Mouse (Mus musculus) spleen, embryonic (tissue): ENCODE measurements around the gene Gfra1.

Experiments used
- CTCF ChIA-PET: fragments of 350-600 bp; sonication (Branson Sonifier 250); formaldehyde crosslinking; loops from one replicate; lab custom pipeline; 2022; lab: Charles Lee

Gfra1 gene

GRCm38 (mm10) chr19:58260934-58261333 is 194.8 kb downstream of the Gfra1 start:
- CTCF ChIA-PET: no interaction called here

GRCm38 (mm10) chr19:58259250-58259649 is 196.5 kb downstream of the Gfra1 start:
- CTCF ChIA-PET: no interaction called here

DNA sequence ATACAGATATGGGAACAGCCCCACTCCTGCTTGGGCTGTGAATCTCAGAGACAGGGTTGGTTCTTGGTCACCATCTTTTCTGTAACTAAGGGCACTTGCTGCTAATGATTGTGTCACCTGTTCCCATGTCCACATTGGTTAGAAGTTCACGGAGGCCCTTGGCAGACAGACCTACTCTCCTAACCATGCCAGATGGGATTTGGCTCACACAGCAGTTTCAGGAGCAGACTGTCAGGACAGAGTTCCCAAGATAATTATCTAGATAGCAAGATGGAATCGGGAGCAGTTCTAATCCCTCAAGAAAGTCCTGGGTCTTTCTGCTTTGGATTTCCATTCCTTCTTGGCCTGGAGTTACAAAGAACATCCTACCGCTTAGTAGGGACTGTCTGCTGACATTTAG is 199.2 kb downstream of the Gfra1 start:
- CTCF ChIA-PET: no interaction called here

DNA sequence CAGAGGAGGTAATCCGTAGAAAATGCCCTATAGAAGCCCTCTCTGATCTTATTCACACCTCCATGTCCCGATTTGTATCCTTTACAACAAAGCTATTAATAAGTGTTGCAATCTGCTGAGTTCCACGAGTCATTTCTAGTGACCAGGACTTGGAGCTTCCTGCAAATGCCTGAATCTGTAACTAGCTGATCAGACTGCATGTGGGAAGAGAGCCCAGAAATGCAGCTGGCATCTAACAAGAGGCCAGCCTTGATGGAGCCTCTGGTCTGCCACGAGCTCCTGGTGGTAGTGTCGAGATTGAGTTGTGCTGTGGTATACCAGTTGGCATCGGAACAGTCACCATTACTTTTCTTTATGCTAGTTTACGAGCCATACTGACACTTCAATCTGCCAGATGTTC is 200.3 kb downstream of the Gfra1 start:
- CTCF ChIA-PET: no interaction called here

GRCm38 (mm10) chr19:58254172-58254571 is 201.5 kb downstream of the Gfra1 start:
- CTCF ChIA-PET: no interaction called here

DNA sequence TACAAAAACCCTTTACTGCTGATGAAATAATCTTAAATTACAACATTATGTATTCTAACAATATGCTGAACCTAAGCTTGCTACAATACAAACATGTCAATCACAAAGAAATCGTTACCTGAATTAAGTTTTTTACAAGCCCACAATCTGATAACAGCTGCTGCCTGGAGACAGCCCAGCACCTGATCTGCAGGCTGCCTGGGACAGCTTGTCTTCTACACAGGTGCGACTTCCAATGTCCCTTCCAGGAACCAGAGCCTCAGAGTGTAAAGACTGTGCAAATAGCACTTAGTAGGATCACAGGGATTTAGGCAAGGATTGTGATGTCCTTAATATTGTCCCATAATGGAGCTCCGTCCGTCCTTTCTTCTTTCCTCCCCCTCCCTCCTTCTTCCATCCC is 204.0 kb downstream of the Gfra1 start:
- CTCF ChIA-PET: no interaction called here

DNA sequence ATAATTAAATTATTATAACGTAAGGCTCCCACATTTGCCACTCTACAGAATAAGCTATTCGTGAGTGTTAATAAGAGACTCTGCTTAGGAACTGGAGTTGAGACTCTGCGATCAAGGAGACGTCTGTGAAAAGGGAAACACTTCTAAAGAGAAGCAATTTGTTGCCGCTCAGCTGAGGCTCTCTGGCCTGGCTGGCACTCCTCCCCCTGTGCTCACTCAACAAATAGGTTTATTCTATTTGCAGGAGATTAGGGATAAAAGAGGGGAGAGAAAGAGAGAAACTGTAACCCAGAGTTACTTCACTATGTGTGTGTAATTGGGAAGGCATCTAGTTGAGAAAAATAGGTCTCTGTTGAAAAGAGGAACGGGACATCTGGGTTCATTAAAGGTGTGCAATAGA is 204.6 kb downstream of the Gfra1 start:
- CTCF ChIA-PET: no interaction called here

- CTCF ChIA-PET: no interaction called here
Measured at GRCm38 (mm10) chr19:58250237-58250636, 205.5 kb downstream of the Gfra1 start.

DNA sequence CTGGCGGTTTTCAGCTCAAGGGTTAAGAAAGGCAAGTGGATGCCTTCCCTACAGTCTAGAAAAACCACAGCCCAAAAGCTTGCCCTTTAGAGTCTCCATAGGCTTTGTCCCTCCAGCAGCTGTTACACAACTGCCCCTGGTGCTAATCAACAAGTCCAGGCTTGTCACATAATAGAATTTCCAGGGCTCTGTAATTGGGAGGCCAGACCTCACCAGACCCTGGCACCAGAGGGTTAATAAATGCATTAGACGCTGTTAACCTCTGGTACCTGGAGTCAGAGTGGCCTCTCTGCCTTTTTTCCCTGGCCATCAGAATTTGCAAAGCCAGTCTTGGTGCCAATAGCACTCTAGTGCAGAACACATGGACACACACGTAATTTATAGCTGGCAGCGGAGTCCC is 211.6 kb downstream of the Gfra1 start:
- CTCF ChIA-PET: no interaction called here

DNA sequence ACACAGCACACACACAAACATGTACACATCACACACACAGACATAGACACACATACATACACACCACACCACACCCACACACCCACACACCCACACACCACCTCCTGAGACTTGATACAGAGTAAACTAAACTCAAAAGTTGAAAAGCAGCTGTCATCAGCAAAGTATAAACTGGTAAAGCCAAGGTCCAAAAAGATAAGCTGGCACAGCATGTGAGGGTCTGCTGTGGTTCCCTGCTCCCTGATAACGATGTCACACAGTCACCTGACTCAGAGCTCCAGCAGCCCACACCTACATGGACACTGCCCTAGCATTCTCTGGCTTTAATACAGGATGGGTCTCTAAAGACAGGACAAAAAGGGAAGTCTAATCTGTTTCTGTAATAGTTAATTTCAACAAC is 212.1 kb downstream of the Gfra1 start:
- CTCF ChIA-PET: no interaction called here

DNA sequence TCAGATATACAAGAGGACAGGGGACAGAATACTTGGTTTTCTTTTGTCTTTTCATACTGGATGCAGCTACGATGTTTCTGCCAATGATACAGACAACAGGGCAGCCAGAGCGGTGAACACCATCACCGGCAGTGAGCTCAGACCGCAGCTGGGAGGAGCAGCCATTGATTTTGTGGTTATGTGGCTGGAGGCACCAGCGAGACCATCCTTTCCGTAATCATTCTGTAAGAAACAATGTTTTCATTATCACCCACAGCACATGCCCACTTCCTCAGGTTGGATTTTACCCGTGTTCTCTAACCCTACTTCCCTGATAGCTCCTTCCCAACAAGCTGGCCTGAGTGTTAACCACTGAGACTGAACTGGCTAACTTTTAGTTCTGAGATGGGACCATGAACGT is 217.4 kb downstream of the Gfra1 start:
- CTCF ChIA-PET: no interaction called here

- CTCF ChIA-PET: no interaction called here
Measured at GRCm38 (mm10) chr19:58227725-58228124, 228.0 kb downstream of the Gfra1 start.

- CTCF ChIA-PET: no interaction called here
Measured at GRCm38 (mm10) chr19:58226882-58227281, 228.8 kb downstream of the Gfra1 start.

DNA sequence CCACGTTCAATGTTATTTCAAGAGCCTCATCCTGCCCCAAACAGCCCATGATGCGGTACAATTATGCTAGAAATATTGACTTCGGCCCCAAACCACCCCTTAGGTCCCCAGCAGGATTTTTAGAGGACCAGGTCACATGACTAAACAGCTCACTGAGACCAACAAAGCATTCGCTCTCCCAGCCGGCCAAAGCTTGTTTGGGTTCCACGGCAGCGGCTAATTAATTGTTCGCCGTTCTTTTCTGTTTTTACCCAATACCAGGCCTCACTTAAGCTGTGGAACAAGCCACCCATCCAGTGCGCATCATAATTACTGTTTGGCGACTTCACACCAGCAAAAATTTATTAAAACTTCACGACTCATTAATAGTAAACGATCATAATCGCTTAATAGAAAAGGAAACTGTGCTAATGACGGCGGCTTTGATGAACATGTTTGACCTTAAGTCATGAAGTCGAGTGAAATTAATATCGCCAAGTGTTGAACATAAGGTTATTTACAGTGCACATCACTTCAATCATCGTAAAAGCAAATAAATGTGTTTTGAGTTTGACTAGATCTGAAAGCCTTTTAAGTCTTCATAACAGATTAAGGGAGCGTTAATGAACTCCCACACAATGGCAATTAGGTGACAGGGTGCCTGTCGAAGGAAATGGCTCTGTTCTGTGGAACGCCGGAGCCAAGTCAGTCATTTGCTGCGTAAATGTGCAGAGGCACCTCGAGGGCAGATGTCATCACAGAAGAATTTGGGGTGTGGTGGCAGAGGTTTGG is 235.5 kb downstream of the Gfra1 start:
- CTCF ChIA-PET: no interaction called here

- CTCF ChIA-PET: no interaction called here
Measured at GRCm38 (mm10) chr19:58217591-58217990, 238.1 kb downstream of the Gfra1 start.

DNA sequence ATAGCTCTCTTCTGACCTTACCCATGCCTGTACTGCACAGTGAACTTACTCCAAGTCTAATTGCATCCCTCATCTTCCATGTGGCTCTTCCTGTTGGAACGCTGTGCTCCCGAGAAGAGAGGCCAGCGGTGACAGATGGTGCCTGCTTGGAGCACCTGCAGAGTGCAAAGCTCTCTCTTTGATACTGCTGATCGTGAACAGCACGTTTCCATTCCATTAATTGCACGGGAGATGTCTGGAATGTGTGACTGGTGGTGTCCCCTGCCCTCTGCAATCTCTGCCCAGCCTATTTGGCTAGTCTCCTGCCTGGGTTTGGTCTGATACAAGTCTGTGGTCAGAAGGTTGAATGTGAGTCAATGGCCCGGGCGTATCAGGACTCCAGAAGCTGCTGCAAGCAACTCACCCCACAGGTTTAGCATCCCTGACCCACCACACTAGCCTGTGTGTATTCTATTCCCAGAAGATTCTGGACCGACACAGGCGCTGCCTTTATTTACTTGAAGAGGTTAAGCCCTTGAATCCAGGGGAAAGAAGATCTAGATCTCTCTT is 249.1 kb downstream of the Gfra1 start:
- CTCF ChIA-PET: no interaction called here

GRCm38 (mm10) chr19:58205470-58205869 is 250.2 kb downstream of the Gfra1 start:
- CTCF ChIA-PET: no interaction called here

DNA sequence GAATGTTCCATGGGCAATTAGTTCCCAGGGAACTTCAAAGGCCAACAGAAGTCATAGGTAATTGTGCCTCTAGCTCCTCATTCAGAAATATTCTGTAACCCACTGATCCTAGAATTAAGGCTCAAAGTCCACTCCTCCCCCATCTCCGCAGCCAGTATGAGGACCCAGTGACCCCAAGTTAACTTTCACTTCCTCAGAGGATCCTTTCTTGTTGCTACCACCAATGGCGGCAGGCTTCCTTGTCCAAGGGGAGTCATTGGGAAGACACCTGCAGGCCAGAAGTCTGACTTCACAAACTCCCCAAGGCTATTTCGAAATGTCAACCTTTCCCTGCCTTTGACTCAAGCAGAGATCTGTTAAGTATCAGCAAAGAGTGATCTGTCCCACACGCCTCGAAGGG is 253.1 kb downstream of the Gfra1 start:
- CTCF ChIA-PET: no interaction called here

DNA sequence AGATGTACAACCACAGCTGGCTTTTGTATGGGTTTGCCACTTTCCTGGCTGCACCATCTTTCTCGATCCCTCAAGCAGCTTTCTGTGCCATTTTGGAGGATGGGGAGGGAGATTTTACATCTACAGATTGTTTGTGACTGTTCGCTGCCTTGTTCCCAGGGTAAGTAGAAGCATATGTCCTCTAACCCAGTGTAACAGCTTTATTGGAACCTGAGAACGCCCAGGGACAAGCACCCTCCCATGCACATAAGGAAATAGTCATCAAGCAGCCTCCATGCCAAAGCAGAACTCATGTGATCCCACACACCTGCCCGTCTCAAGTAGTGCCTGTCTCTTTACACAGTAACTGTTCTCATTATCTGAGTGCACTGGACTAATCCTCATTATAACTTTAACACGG is 256.0 kb downstream of the Gfra1 start:
- CTCF ChIA-PET: no interaction called here

DNA sequence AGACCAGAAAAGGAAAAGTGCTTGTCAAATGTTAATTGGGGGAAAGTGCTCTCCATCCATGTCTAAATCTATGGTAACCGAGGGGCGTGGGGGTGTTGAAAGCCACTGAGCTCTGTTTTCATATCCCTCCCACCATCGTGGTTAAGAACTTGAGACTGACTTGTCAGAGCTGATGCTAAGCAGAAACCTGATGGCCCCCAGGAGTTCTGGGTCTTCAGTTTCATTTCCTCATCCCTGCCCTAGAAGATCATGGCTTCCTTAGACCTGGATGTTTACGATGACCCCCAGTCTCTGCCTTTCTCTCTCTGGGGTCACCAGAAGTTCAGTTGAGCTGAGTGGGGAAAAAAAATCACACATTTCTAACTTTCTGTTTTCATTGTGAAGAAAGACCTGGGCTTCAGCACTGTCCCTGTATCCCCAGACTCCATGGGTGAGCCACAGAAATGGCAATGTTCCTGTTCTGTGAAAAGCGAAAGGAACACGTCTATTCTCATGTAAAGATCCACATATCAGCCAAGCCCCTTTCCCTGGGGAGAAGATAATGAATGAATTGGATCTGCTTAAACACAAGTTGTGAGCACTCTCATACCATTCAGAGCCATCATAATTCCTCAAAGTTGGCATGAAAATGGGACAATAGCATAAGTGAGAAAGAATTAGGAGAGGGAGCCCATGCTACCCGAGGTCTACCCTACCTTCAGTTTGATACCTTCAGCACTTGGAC is 261.8 kb downstream of the Gfra1 start:
- CTCF ChIA-PET: no interaction called here

DNA sequence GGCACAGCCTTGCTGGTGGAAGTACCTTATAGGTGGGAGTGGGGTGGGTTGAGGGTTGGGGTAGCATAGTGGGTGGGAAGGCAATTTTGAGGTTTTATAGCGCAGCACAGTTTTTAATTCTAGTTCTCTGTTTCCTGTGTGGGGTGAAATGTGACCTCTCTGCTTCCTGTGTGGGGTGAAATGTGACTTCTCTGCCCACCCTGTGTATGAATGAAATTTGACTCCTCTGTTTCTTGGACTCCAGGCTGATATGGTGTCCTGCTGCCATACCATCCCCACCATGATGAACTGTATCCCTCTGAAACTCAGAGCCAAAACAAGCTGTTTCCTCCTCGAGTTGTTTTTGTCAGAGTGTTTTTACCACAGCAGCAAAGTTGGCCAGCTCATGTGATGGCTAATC is 264.8 kb downstream of the Gfra1 start:
- CTCF ChIA-PET: no interaction called here

- CTCF ChIA-PET: no interaction called here
Measured at GRCm38 (mm10) chr19:58186558-58186957, 269.2 kb downstream of the Gfra1 start.
